Mouse (Mus musculus) heart, embryonic 14.5 days (tissue): ENCODE measurements around the gene Polr2j. TPM values are rescaled to one million over a fixed set of nuclear protein-coding genes. Genes with fewer than 3 reads are reported as not detected.

Experiments
- ATAC-seq: fragments of 200-750 bp; cut with Nextera tagmentation; 2 replicates; pipeline ENCODE4 v1.8.0; 2017; ENCODE audit warnings: low read depth, moderate TSS enrichment; ENCODE audit not compliant: insufficient number of reproducible peaks, insufficient read depth, low FRiP score
- H3K27ac ChIP-seq, 2 experiments: fragments of 200-500 bp in 1 of 2; fragments of 300-500 bp in 1 of 2; sonication (generic) in 1 of 2; replicated peaks in 1 of 2; 2 replicates each; pipeline ENCODE4 v1.5.1; 2012 to 2014; ENCODE audit warnings: low read depth in 2 of 2, low read length in 2 of 2, control low read depth in 1 of 2, mild to moderate bottlenecking in 1 of 2, mixed read lengths in 1 of 2; ENCODE audit not compliant: control insufficient read depth in 1 of 2, insufficient read depth in 1 of 2
- H3K27me3 ChIP-seq: fragments of 300-500 bp; sonication (generic); 2 replicates; pipeline ENCODE4 v1.6.1; 2014; ENCODE audit warnings: mild to moderate bottlenecking, low read length, control low read depth; ENCODE audit not compliant: control insufficient read depth, insufficient read depth
- H3K36me3 ChIP-seq: fragments of 300-500 bp; sonication (generic); 2 replicates; pipeline ENCODE4 v1.6.1; 2014; ENCODE audit warnings: mild to moderate bottlenecking, control low read depth, low read length, mixed read lengths; ENCODE audit not compliant: control insufficient read depth, insufficient read depth
- H3K4me1 ChIP-seq, 2 experiments: fragments of 200-500 bp in 1 of 2; fragments of 300-500 bp in 1 of 2; sonication (generic) in 1 of 2; 2 replicates each; pipeline ENCODE4 v1.6.1; 2012 to 2014; ENCODE audit warnings: low read length in 2 of 2, control low read depth in 1 of 2, mixed read lengths in 1 of 2; ENCODE audit not compliant: control insufficient read depth in 2 of 2, insufficient read depth in 2 of 2
- H3K4me2 ChIP-seq: fragments of 300-500 bp; sonication (generic); 2 replicates; pipeline ENCODE4 v1.6.1; 2014; ENCODE audit warnings: mild to moderate bottlenecking, low read length
- H3K4me3 ChIP-seq, 2 experiments: fragments of 200-500 bp in 1 of 2; fragments of 300-500 bp in 1 of 2; sonication (generic) in 1 of 2; 2 replicates each; pipeline ENCODE4 v1.5.1; 2012 to 2014; ENCODE audit warnings: low read length in 2 of 2, mild to moderate bottlenecking in 2 of 2, control low read depth in 1 of 2, low read depth in 1 of 2, moderate library complexity in 1 of 2; ENCODE audit not compliant: control insufficient read depth in 1 of 2, insufficient read depth in 1 of 2
- H3K9ac ChIP-seq: fragments of 300-500 bp; sonication (generic); 2 replicates; pipeline ENCODE4 v1.6.1; 2014; ENCODE audit warnings: mild to moderate bottlenecking, low read length
- H3K9me3 ChIP-seq: fragments of 300-500 bp; sonication (generic); 2 replicates; pipeline ENCODE4 v1.6.1; 2016; ENCODE audit warnings: low read length, control low read depth; ENCODE audit not compliant: control insufficient read depth
- WGBS: fragments of 180-500 bp; shearing (Covaris S2); extraction: QIAGEN DNeasy Blood & Tissue Kit; methylation state at CpG from one replicate; pipeline ENCODE4 v1.1.7; 2014; 5-methylcytosine and 5-hydroxymethylcytosine counted together
- polyA plus RNA-seq: library from polyadenylated mRNA; unstranded; fragments of >200 nt; fragmentation: Nextera tagmentation; extraction: Ambion mirVana; gene quantifications from 2 replicates; pipeline ENCODE4 v1.2.1, GENCODE M21; 2014

Gene Polr2j
- polyA plus RNA-seq, 1 experiment from 2014 or later = 178 TPM

GRCm38 (mm10) chr5:136078136-136078535, 38.3 kb upstream of the Polr2j start:
- no peaks in the 10 kb centered on the region for H3K9me3 ChIP-seq
- no peak overlapping the region for H3K9ac ChIP-seq
- H3K36me3 ChIP-seq = no peaks in the 10 kb centered on the region
- H3K27me3 ChIP-seq = no peaks in the 10 kb centered on the region
- H3K27ac ChIP-seq = no peak overlapping the region
- H3K4me3 ChIP-seq = no peak overlapping the region
- H3K4me1 ChIP-seq = peaks cover under 1 to 2% of the 10 kb centered on the region in 2 experiments; a peak in 1 of 4 replicates
- 92% methylated on average over 5 of the region's 5 CpGs for WGBS
- H3K4me2 ChIP-seq = no peak overlapping the region
- ATAC-seq = no peak

DNA sequence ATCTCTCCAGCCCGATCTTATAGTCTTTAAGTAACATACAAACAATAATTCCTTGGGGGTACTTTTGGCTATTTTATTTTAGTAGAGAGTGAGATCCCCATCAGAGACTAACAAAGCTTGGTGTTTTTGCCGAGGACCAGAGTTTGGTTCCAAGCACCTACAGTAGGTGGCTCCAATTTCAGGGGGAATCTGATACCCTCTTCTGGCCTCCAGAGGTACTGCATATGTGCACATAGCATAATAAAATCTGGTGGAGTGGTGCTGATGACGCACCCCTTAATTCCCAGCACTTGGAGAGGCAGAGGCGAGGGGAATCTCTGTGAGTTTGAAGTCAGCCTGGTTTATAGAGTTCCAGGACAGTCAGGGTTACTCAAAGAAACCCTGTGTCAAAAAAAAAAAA, 34.1 kb upstream of the Polr2j start:
- no peaks in the 10 kb centered on the region for H3K9me3 ChIP-seq
- H3K27me3 ChIP-seq = peaks cover 22% of the 10 kb centered on the region
- peaks cover 5 to 7% of the 10 kb centered on the region in 2 experiments; a peak in 3 of 4 replicates for H3K4me1 ChIP-seq
- H3K4me3 ChIP-seq = no peak overlapping the region
- WGBS = 83% methylated on average over 4 of the region's 4 CpGs
- no peaks in the 10 kb centered on the region for H3K36me3 ChIP-seq
- H3K27ac ChIP-seq = no peak overlapping the region
- H3K9ac ChIP-seq = no peak overlapping the region
- H3K4me2 ChIP-seq = no peak overlapping the region
- ATAC-seq = no peak

GRCm38 (mm10) chr5:136083669-136084107, 32.7 kb upstream of the Polr2j start, which contains the start of gene Rasa4:
Rasa4 (plus strand) TSS chr5:136083916.
- peak within 1 kb of the TSS; percentile 73 for H3K9ac ChIP-seq
- H3K36me3 ChIP-seq = no peaks in the 10 kb centered on the region
- ATAC-seq = peak; percentile 97
- no peak within 1 kb of the TSS for H3K27ac ChIP-seq
- peak within 1 kb of the TSS; percentile 99 for H3K4me2 ChIP-seq
- peaks cover 5 to 7% of the 10 kb centered on the region in 2 experiments; a peak in 3 of 4 replicates for H3K4me1 ChIP-seq
- H3K27me3 ChIP-seq = peaks cover 22% of the 10 kb centered on the region
- no peaks in the 10 kb centered on the region for H3K9me3 ChIP-seq
- under 1% methylated on average over 28 of the region's 28 CpGs for WGBS
- H3K4me3 ChIP-seq = peak within 1 kb of the TSS; percentile 61 to 63

DNA sequence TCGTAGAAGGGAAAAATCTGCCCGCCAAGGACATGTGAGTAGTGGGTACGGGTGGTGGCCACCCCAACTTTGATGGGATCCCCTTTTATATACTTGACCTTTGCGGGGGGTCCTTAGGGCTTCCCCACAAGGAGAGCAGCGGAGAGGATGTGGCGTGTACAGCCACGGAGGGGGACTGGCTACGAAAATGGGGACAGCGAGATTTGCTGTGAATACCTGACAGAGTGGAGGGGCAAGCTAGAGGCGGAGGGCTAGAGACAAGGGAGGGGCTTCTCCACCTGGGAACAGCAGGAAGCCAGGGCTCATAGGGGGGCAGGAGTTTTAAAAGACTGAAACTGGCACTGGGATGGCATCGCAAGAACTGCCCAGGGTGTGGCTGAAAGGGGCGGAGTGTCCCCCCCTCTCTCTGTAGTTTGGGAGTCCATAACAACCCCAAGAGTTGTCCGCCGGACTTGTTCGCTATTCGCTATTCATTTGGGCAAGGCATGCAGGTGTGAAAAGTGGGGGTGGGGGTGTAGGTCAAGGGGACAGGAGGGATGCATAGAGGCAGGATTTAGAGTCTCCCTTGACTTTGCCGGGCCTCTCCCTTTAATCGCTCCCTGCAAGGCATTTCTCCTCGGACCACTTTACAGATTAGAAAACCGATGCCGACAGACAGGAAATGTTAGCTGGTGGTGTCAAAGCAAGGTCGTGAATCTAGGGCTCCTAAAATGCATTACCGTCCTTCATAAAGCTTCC, 32.1 kb upstream of the Polr2j start:
- H3K4me1 ChIP-seq = peaks cover 5 to 7% of the 10 kb centered on the region in 2 experiments; a peak in 3 of 4 replicates
- H3K27me3 ChIP-seq = peaks cover 22% of the 10 kb centered on the region
- no peak for ATAC-seq
- peak overlapping the region; percentile 61 to 63 for H3K4me3 ChIP-seq
- no peaks in the 10 kb centered on the region for H3K36me3 ChIP-seq
- H3K9ac ChIP-seq = peak overlapping the region; percentile 73
- H3K4me2 ChIP-seq = peak overlapping the region; percentile 99
- H3K9me3 ChIP-seq = no peaks in the 10 kb centered on the region
- H3K27ac ChIP-seq = no peak overlapping the region
- WGBS = 2% methylated on average over 23 of the region's 23 CpGs

DNA sequence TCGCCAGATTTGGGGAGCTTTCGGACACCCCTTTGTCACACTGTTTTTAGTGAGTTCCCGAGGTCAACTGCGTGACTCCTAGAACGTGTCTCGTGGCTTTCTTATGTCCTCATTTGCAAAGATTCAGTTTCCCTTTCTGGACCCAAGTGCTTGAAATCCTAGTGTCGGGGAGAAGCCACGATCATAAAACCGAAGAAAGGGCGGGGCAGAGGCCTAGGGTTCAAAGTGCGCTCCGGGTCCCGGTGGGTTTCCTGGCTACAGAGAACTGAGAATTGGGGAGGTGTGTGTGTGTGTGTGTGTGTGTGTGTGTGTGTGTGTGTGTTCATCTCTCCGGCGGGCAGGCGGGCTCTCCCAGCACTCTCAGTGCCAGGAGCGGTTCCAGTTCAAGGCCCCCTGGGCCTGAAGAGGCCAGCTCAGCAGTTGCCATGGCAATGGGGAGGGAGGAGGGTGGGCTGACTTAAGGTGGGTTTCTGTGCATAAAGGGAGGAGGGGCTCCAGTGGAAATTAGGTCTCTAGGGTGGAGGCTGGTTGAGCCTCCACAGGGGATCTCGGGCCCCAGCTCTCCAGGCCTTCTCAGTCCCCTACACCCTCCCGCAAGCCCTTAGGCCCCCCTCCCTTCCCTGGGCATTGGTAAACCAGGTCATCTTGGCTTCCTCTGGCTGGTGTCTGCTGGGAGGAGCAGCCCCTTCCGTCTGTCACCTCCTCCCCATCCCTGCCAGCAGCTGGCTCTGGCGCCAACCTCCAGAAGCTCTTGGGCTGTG, 31.4 kb upstream of the Polr2j start:
- H3K27me3 ChIP-seq = peaks cover 22% of the 10 kb centered on the region

DNA sequence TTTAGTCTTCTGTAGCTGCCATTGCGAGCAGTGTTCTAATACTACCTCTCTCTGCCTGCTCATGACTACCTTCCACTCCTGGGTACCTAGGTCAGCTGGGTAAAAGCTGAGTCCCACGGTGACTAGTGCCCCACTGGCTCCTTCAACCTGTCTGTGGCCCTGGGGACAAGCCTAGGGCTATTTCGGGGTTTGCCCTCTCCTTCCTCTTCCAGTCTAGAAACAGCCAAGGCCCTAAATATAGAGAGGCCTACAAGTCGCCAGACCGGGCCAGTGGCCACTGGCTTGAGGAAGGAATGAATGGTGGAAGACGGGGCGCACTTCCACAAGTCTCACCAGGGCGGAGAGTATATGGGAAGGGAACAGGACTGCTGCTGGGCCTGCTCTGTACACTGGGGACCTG, 30.1 kb upstream of the Polr2j start:
- Histone ChIP-seq H3K4me1 (peaks cover 5 to 7% of the 10 kb centered on the region in 2 experiments; a peak in 3 of 4 replicates), H3K27me3 (peaks cover 22% of the 10 kb centered on the region), H3K9me3 (no peaks in the 10 kb centered on the region), H3K27ac (no peak overlapping the region), H3K4me3 (no peak overlapping the region), H3K9ac (no peak overlapping the region), H3K36me3 (no peaks in the 10 kb centered on the region), H3K4me2 (no peak overlapping the region)
- ATAC-seq = no peak
- 79% methylated on average over 8 of the region's 8 CpGs for WGBS

More for the DNA sequence above, 31.4 kb upstream of the Polr2j start:
- no peaks in the 10 kb centered on the region for H3K9me3 ChIP-seq
- no peak for ATAC-seq
- no peak overlapping the region for H3K27ac ChIP-seq
- peaks cover 5 to 7% of the 10 kb centered on the region in 2 experiments; a peak in 3 of 4 replicates for H3K4me1 ChIP-seq
- peak overlapping the region; percentile 99; the same call in 1 of the 2 replicates for H3K4me2 ChIP-seq
- no peak overlapping the region for H3K4me3 ChIP-seq
- whole genome bisulfite sequencing = 25% methylated on average over 21 of the region's 21 CpGs
- no peaks in the 10 kb centered on the region for H3K36me3 ChIP-seq
- no peak overlapping the region for H3K9ac ChIP-seq

DNA sequence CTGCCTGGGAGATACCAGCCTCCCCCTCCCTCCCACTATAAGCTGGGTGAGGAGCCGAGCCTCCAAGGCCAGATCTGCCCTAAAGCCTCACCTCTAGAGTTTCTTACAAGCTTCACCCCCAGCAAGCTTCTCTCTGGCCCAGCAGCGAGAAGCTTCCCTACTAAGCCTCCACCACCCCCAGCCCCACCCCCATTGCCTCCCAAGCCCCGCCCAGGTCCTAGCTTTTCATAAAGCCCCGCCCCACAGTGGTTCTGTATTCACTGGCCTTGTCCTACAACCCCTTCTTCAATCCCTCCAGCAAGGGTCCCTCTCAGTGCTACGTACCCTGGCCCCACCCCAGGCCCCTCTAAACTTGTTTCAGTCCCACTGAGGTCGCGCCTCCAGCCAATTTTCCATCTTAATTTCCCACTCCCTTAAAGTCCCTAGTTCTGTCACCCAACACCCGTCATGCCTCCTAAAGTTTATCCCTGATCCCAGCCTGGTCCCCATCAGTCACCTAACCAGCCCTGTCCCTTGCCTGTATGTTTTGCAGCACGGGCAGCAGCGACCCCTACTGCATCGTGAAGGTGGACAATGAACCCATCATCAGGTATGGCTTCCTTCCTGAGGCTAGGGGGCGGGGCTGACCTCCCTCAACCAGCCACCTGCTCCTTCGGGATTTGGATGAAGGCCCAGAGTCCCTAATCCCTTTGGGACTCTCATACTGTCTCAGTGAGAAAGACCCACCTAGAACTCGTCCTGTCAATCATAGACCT, 27.4 kb upstream of the Polr2j start:
- 16% methylated on average over 14 of the region's 14 CpGs for WGBS
- H3K4me3 ChIP-seq = no peak overlapping the region
- no peaks in the 10 kb centered on the region for H3K9me3 ChIP-seq
- H3K9ac ChIP-seq = no peak overlapping the region
- no peak overlapping the region for H3K4me2 ChIP-seq
- ATAC-seq = no peak
- peaks cover 20% of the 10 kb centered on the region for H3K27me3 ChIP-seq
- peaks cover 2 to 3% of the 10 kb centered on the region in 2 experiments; a peak in 2 of 4 replicates for H3K4me1 ChIP-seq
- H3K36me3 ChIP-seq = no peaks in the 10 kb centered on the region
- H3K27ac ChIP-seq = no peak overlapping the region
